21 mouse cellular contexts compared by ENCODE assay signal in genomic region chr14:106154879-106155576, GRCm38 (mm10). TPM values are rescaled to one million over a fixed set of nuclear protein-coding genes. Genes with fewer than 3 reads are reported as not detected.
DNase-seq lines count a peak whose midpoint lies in the region; ATAC-seq and TF ChIP-seq lines count a peak whose summit lies in the region.
"Had no signal": no experiment of that assay in that cellular context is flagged by ENCODE, and none has a peak within 500 bp of the region (broad histone marks: within the 10 kb centered on the region; RNA-seq: fewer than 3 reads in every experiment).

No protein-coding gene starts in this region.

- no peak for TF ChIP-seq CTCF in liver, adult 2 months (IDR thresholded peaks at IDR 0.05; ENCODE audit: low read depth, low read length)

- WGBS in liver, adult 2 months: 63% methylated on average over 7 of the region's 7 CpGs
- WGBS in liver, embryonic 11.5 days: 76% methylated on average over 7 of the region's 7 CpGs
- WGBS in intestine, embryonic 15.5 days: 49% methylated on average over 7 of the region's 7 CpGs
- WGBS in stomach, embryonic 15.5 days: 66% methylated on average over 7 of the region's 7 CpGs

- no peaks in the 10 kb centered on the region for H3K36me3 ChIP-seq in liver, adult 2 months (ENCODE audit: control insufficient read depth, insufficient read depth, low read length)
- no peaks in the 10 kb centered on the region for H3K36me3 ChIP-seq in liver, embryonic 11.5 days (ENCODE audit: control insufficient read depth, insufficient read depth, low read length)
- H3K36me3 ChIP-seq in intestine, embryonic 15.5 days: no peaks in the 10 kb centered on the region
- no peaks in the 10 kb centered on the region for H3K36me3 ChIP-seq in stomach, embryonic 15.5 days
- H3K36me3 ChIP-seq: heart, embryonic 10.5 days; limb, embryonic 13.5 days; neural tube, embryonic 13.5 days had no signal

- H3K4me2 ChIP-seq in liver, embryonic 11.5 days: no peak overlapping the region
- no peak overlapping the region for H3K4me2 ChIP-seq in intestine, embryonic 15.5 days (replicated peaks)
- no peak overlapping the region for H3K4me2 ChIP-seq in stomach, embryonic 15.5 days
- H3K4me2 ChIP-seq: limb, embryonic 13.5 days; neural tube, embryonic 13.5 days had no signal

- no peaks in the 10 kb centered on the region for H3K9me3 ChIP-seq in liver, embryonic 11.5 days (ENCODE audit: control insufficient read depth, low read length)
- no peaks in the 10 kb centered on the region for H3K9me3 ChIP-seq in intestine, embryonic 15.5 days
- no peaks in the 10 kb centered on the region for H3K9me3 ChIP-seq in stomach, embryonic 15.5 days
- H3K9me3 ChIP-seq: heart, embryonic 10.5 days; limb, embryonic 13.5 days; neural tube, embryonic 13.5 days had no signal

- DNase-seq in liver, adult 2 months (ENCODE audit: extremely low read depth, low read depth, low spot score): peak; percentile 46
- no peak for DNase-seq in liver, embryonic 11.5 days (ENCODE audit: low spot score)
- DNase-seq in embryo, embryonic 10.5 days (ENCODE audit: low spot score): no peak
- DNase-seq in retina, postnatal 1 day: no peak
- DNase-seq: cerebellum, adult 18-20 months; heart, postnatal 4 days; thymus, adult 2 months had no signal

- peaks cover 3% of the 10 kb centered on the region; the same call in 1 of the 2 replicates for H3K4me1 ChIP-seq in liver, adult 2 months (ENCODE audit: control insufficient read depth, insufficient read depth, low read length)
- no peaks in the 10 kb centered on the region for H3K4me1 ChIP-seq in liver, embryonic 11.5 days (replicated peaks; ENCODE audit: control insufficient read depth, insufficient read depth, low read length)
- H3K4me1 ChIP-seq in brown adipose tissue, adult 24 weeks (ENCODE audit: control insufficient read depth, insufficient read depth, insufficient read length, low read length): peaks cover 3% of the 10 kb centered on the region; the same call in 1 of the 2 replicates
- peaks cover 3% of the 10 kb centered on the region; the same call in 1 of the 2 replicates for H3K4me1 ChIP-seq in intestine, embryonic 15.5 days (replicated peaks)
- H3K4me1 ChIP-seq in stomach, embryonic 15.5 days: no peaks in the 10 kb centered on the region
- H3K4me1 ChIP-seq: heart, embryonic 10.5 days; neural tube, embryonic 13.5 days had no signal

- TF ChIP-seq POLR2A in liver, adult 2 months (IDR thresholded peaks at IDR 0.05; ENCODE audit: extremely low read depth, insufficient read depth, low read length): no peak

- no peaks in the 10 kb centered on the region for H3K27me3 ChIP-seq in liver, adult 2 months (ENCODE audit: control insufficient read depth, insufficient read depth, low read length)
- H3K27me3 ChIP-seq in liver, embryonic 11.5 days (replicated peaks; ENCODE audit: control insufficient read depth, insufficient read depth, low read length): no peaks in the 10 kb centered on the region
- no peaks in the 10 kb centered on the region for H3K27me3 ChIP-seq in intestine, embryonic 15.5 days (replicated peaks)
- no peaks in the 10 kb centered on the region for H3K27me3 ChIP-seq in stomach, embryonic 15.5 days (replicated peaks)
- H3K27me3 ChIP-seq: CH12.LX; limb, embryonic 13.5 days; neural tube, embryonic 13.5 days had no signal

- no peaks in the 10 kb centered on the region for H3K79me2 ChIP-seq in liver, adult 2 months (ENCODE audit: control insufficient read depth, insufficient read depth, low read length)

- no peak overlapping the region for H3K4me3 ChIP-seq in liver, adult 2 months (ENCODE audit: insufficient read depth, low read depth, low read length)
- no peak overlapping the region for H3K4me3 ChIP-seq in liver, embryonic 11.5 days (ENCODE audit: low read depth, low read length)
- no peak overlapping the region for H3K4me3 ChIP-seq in brown adipose tissue, adult 24 weeks (ENCODE audit: insufficient read depth, low read depth, low read length)
- no peak overlapping the region for H3K4me3 ChIP-seq in intestine, embryonic 15.5 days (replicated peaks)
- H3K4me3 ChIP-seq in stomach, embryonic 15.5 days (replicated peaks): no peak overlapping the region
- H3K4me3 ChIP-seq: heart, embryonic 10.5 days; limb, embryonic 13.5 days; neural tube, embryonic 13.5 days had no signal

- no peak overlapping the region for H3K27ac ChIP-seq in liver, adult 2 months (replicated peaks; ENCODE audit: insufficient read depth, low read depth, low read length)
- H3K27ac ChIP-seq in liver, embryonic 11.5 days (ENCODE audit: low read depth, low read length): no peak overlapping the region
- peak overlapping the region; percentile 78 for H3K27ac ChIP-seq in brown adipose tissue, adult 24 weeks (replicated peaks; ENCODE audit: low read depth, low read length)
- H3K27ac ChIP-seq in intestine, embryonic 15.5 days: peak overlapping the region; percentile 51; the same call in 1 of the 2 replicates
- H3K27ac ChIP-seq in stomach, embryonic 15.5 days: no peak overlapping the region
- H3K27ac ChIP-seq: heart, embryonic 10.5 days; limb, embryonic 13.5 days; neural tube, embryonic 13.5 days had no signal

- no peak for ATAC-seq in liver, embryonic 11.5 days (replicated peaks; ENCODE audit: low FRiP score)
- ATAC-seq in intestine, embryonic 15.5 days: peak; percentile 100
- ATAC-seq in stomach, embryonic 15.5 days (ENCODE audit: insufficient read depth, low FRiP score, low read depth): peak; percentile 76; the same call in 1 of the 2 replicates
- ATAC-seq: activated CD4-positive, CD25-positive, alpha-beta regulatory T cell, adult 4 months; forebrain, embryonic 14.5 days had no signal

- no peak overlapping the region for H3K9ac ChIP-seq in liver, adult 2 months (ENCODE audit: low read depth, low read length)
- no peak overlapping the region for H3K9ac ChIP-seq in liver, embryonic 11.5 days (ENCODE audit: low read depth, low read length)
- no peak overlapping the region for H3K9ac ChIP-seq in intestine, embryonic 15.5 days
- H3K9ac ChIP-seq in stomach, embryonic 15.5 days: no peak overlapping the region
- H3K9ac ChIP-seq: limb, embryonic 13.5 days; neural tube, embryonic 13.5 days had no signal

RNA-seq across cellular contexts. Expression of gene Trim52, which starts 49.0 kb away (rescaled TPM):
- not detected in 2 replicates for total RNA-seq in liver, adult 2 months (2014; rRNA removed)
- not detected in 2 replicates for polyA plus RNA-seq in liver, adult 2 months (2012; rRNA removed)
- polyA plus RNA-seq in liver, embryonic 11.5 days (2014; fragmentation: Nextera tagmentation; extraction: Ambion mirVana): not detected in 2 replicates
- not detected in 2 replicates for polyA plus RNA-seq in brown adipose tissue, adult 24 weeks (2012; ENCODE audit: insufficient read depth, insufficient read length, missing spikeins)
- not detected in 2 replicates for polyA plus RNA-seq in intestine, embryonic 15.5 days (2015; fragmentation: Nextera tagmentation; extraction: Ambion mirVana)
- polyA plus RNA-seq in stomach, embryonic 15.5 days (2015; fragmentation: Nextera tagmentation; extraction: Ambion mirVana): not detected in 2 replicates
- total RNA-seq: CH12.LX; gastrocnemius, adult 8-10 months; heart, postnatal 4 days; layer of hippocampus, adult 18-20 months; left cerebral cortex, adult 8-10 months; megakaryocyte-erythroid progenitor cell, adult 5-6 weeks had no signal
- polyA plus RNA-seq: cortical plate, adult 2 months; forebrain, embryonic 14.5 days; heart, embryonic 10.5 days; limb, embryonic 13.5 days; neural tube, embryonic 13.5 days; thymus, adult 2 months had no signal

Comparison
In these comparisons a context has a peak if more than half of its experiments do, and no peak if none do; other contexts are left out.
1. H3K27ac ChIP-seq: peak in brown adipose tissue, adult 24 weeks (single experiment) and intestine, embryonic 15.5 days (single experiment); none in liver, adult 2 months (single experiment), liver, embryonic 11.5 days (single experiment) and stomach, embryonic 15.5 days (single experiment).